Mouse (Mus musculus) hindbrain, postnatal 0 days (tissue): ENCODE results near the gene Bclaf1. TPM values are rescaled to one million over a fixed set of nuclear protein-coding genes. Genes with fewer than 3 reads are reported as not detected.

Source experiments
- ATAC-seq: fragments of 200-750 bp; cut with Nextera tagmentation; 2 replicates; pipeline ENCODE4 v1.8.0; 2017; ENCODE audit warnings: mild to moderate bottlenecking, moderate TSS enrichment, moderate library complexity
- DNase-seq: peaks from one replicate; pipeline ENCODE4 v3.0.0-alpha.2; 2015; ENCODE audit warnings: low spot score
- H3K27ac ChIP-seq: fragments of 300-500 bp; sonication (generic); 2 replicates; pipeline ENCODE4 v1.5.1; 2014; ENCODE audit warnings: mild to moderate bottlenecking
- H3K27me3 ChIP-seq: fragments of 300-500 bp; sonication (generic); 2 replicates; pipeline ENCODE4 v1.6.1; 2014; ENCODE audit warnings: low read length, mixed read lengths; ENCODE audit not compliant: insufficient read depth
- H3K36me3 ChIP-seq: fragments of 300-500 bp; sonication (generic); 2 replicates; pipeline ENCODE4 v1.6.1; 2014; ENCODE audit warnings: low read length, mixed read lengths; ENCODE audit not compliant: insufficient read depth
- H3K4me1 ChIP-seq: fragments of 300-500 bp; sonication (generic); 2 replicates; pipeline ENCODE4 v1.6.1; 2014; ENCODE audit warnings: antibody characterized with exemption, low read length, mixed read lengths; ENCODE audit not compliant: insufficient read depth
- H3K4me2 ChIP-seq: fragments of 300-500 bp; sonication (generic); 2 replicates; pipeline ENCODE4 v1.6.1; 2014; ENCODE audit warnings: low read depth, mild to moderate bottlenecking, low read length, moderate library complexity, mixed read lengths
- H3K4me3 ChIP-seq: fragments of 300-500 bp; sonication (generic); 2 replicates; pipeline ENCODE4 v1.5.1; 2014; ENCODE audit warnings: low read length
- H3K9ac ChIP-seq: fragments of 300-500 bp; sonication (generic); replicated peaks from 2 replicates; pipeline ENCODE4 v1.6.1; 2014; ENCODE audit warnings: mild to moderate bottlenecking, low read length, moderate library complexity, mixed read lengths
- H3K9me3 ChIP-seq: fragments of 300-500 bp; sonication (generic); 2 replicates; pipeline ENCODE4 v1.6.1; 2016; ENCODE audit warnings: low read length, mixed read lengths
- CTCF ChIP-seq: IDR thresholded peaks from 2 replicates; pipeline ENCODE4 v1.5.1; 2016; ENCODE audit warnings: antibody characterized with exemption, control low read depth, low read depth
- WGBS: fragments of 180-500 bp; shearing (Covaris S2); extraction: QIAGEN DNeasy Blood & Tissue Kit; methylation state at CpG from one replicate; pipeline ENCODE4 v1.1.7; 2014; 5-methylcytosine and 5-hydroxymethylcytosine counted together
- polyA plus RNA-seq: library from polyadenylated mRNA; unstranded; fragments of >200 nt; fragmentation: Nextera tagmentation; extraction: Ambion mirVana; gene quantifications from 2 replicates; pipeline ENCODE4 v1.2.1, GENCODE M21; 2015
- total RNA-seq: library from RNA; depleted of rRNA; stranded (reverse); fragments of >200 nt; gene quantifications from 2 replicates; pipeline ENCODE4 v1.2.3, GENCODE M21; 2014; rRNA removed

Gene Bclaf1
- total RNA-seq = 83.4 and 94.5 TPM in 2 replicates
- polyA plus RNA-seq = 94.4 and 96.2 TPM in 2 replicates

DNA sequence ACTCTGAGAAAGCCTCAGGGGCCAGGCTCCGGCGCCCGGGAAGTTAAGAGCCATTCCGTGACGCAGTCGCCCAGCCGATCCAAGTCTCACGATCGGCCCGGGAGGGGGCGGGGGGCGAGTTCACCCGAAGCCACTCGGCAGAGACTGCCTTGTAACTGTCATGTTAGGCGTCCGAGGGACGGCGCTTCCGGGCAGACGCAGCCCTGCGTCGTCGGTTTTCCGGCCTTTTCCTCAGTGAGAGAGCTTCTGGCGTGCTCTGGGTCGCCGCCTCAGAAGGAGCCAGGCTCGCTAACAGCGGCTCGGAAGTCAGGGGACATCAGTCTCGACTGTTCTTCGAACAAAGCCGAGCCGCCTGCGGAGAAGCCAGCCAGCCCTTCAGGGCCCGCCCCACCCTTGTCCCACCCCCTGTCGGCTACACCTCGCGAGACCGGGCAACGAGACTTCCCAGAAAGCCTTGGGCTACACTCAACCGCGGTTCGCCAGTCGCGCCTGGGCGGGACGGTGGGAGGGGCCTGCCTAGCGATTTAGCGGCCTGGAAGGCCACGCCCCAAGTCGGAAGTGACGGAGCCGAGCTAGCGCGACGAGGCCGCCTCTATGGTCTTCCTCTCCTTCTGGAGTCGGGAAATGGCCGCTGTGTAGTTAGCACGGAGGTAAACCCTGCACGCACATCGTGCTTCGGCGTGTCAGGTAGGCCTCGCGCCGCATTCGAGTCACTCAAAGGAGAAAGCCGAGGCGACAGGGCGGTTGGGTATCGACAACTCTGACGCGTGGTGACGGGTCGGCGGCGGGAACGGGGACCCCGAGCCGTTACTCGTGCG, at the start of gene Bclaf1:
Gene Bclaf1 (plus strand): TSS at position 552 of the 818 bp plus-strand sequence.
- peak within 1 kb of the TSS; percentile 85 for H3K4me3 ChIP-seq
- peak within 1 kb of the TSS; percentile 99 for H3K27ac ChIP-seq
- DNase-seq (peak; percentile 100), ATAC-seq (peak; percentile 99)
- H3K36me3 ChIP-seq = no peaks in the 10 kb centered on the region
- H3K4me2 ChIP-seq = peak within 1 kb of the TSS; percentile 73
- H3K9ac ChIP-seq = peak within 1 kb of the TSS; percentile 95
- TF ChIP-seq CTCF = peak; percentile 42; the same call in 1 of the 2 replicates
- no peaks in the 10 kb centered on the region for H3K9me3 ChIP-seq
- no peaks in the 10 kb centered on the region for H3K27me3 ChIP-seq
- peaks cover 5% of the 10 kb centered on the region; the same call in 1 of the 2 replicates for H3K4me1 ChIP-seq
- WGBS = under 1% methylated on average over 84 of the region's 84 CpGs

DNA sequence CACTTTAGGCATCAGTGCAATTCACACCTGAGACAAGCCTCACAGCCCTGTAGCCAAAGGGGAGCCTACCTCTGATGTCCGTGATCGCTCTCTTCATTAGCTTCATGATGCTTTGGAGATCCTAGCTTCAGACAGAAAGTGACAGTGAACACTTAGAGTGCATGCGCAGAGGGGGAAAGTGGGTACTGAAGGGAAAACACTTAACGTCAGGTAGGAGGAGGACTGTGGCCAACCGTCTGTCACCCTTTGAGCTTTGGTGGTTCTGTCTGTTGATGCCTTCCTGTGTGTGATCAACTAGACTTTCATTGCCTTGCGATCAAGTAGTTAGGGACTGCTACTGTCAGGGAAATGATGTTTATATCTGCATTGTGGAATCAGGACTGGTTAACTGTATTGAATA, 49.4 kb upstream of the Bclaf1 start:
- ATAC-seq = no peak
- Histone ChIP-seq H3K4me1 (no peaks in the 10 kb centered on the region), H3K36me3 (no peaks in the 10 kb centered on the region), H3K9me3 (no peaks in the 10 kb centered on the region), H3K27me3 (no peaks in the 10 kb centered on the region), H3K27ac (no peak overlapping the region), H3K4me2 (no peak overlapping the region), H3K9ac (no peak overlapping the region), H3K4me3 (no peak overlapping the region)
- no peak for TF ChIP-seq CTCF
- DNase-seq = no peak
- 93% methylated on average over 6 of the region's 6 CpGs for WGBS

DNA sequence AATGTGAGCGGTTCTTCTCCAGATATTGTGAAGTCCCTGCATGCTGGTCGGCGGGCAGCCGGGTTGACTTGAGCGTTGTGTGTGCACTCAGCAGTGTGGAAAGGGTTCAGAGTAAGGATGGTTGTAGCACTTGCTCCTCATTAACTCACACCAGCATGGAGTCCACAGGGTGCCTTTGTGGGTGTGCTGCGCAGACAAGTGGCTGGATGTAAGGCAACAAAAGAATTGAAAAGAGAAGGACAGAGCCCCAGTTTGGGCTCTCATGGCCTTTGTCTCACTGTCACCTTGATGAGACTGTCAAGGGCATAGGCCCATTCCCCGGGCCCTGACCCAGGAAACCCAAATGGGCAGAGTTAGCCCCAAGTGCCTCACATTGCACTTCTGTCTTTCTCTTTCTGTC, 47.8 kb upstream of the Bclaf1 start:
- Histone ChIP-seq H3K9ac (no peak overlapping the region), H3K27ac (no peak overlapping the region), H3K4me3 (no peak overlapping the region), H3K9me3 (no peaks in the 10 kb centered on the region), H3K36me3 (no peaks in the 10 kb centered on the region), H3K4me1 (no peaks in the 10 kb centered on the region), H3K27me3 (no peaks in the 10 kb centered on the region), H3K4me2 (no peak overlapping the region)
- 70% methylated on average over 7 of the region's 7 CpGs for WGBS
- ATAC-seq (no peak), DNase-seq (no peak)
- no peak for TF ChIP-seq CTCF

DNA sequence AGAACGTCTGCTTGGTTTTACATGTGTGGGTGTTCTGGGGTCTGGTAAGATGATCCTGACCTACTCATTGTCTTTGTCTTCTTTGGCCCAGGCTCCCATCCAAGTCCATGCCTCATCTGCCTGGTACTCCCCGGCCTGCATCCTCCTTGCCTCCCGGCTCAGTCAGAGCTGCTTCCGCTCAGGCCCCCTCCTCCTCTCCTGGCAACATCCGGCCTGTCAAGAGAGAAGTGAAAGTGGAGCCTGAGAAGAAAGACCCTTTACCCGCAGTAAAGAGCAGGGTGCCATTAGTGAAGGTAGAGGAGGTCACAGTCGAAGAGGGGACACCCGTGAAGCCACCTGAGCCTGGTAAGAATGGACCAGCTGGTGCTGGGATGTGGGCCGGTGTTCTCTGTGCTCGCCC, 45.2 kb upstream of the Bclaf1 start:
- H3K36me3 ChIP-seq = no peaks in the 10 kb centered on the region

DNA sequence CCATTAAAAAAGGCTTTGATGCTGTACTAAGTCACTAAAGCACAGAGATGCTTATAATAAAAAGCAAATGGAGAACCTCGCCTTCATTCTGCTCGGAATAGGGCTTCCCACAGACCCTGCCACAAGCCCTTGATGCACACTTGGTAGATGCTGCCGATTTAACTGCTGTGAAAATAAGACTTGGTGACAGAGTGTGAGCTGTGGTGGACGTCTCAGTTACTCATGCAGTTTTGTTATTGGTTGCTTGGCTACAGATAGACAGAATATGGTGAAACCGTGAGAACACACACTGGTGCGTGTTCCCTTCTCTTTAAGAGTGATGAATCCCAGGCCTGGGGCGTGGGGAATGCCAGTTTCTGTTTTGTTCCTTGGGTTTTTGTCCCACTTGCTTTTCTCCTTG, 43.3 kb upstream of the Bclaf1 start:
- WGBS = 47% methylated on average over 7 of the region's 7 CpGs
- no peak overlapping the region for H3K4me3 ChIP-seq
- no peaks in the 10 kb centered on the region for H3K9me3 ChIP-seq
- no peak overlapping the region for H3K27ac ChIP-seq
- TF ChIP-seq CTCF = no peak
- no peaks in the 10 kb centered on the region for H3K27me3 ChIP-seq
- no peaks in the 10 kb centered on the region for H3K36me3 ChIP-seq
- ATAC-seq (0 out of 2 replicates have a peak, but pooled peaks have one; percentile 24), DNase-seq (no peak)
- H3K4me1 ChIP-seq = no peaks in the 10 kb centered on the region
- no peak overlapping the region for H3K9ac ChIP-seq
- no peak overlapping the region for H3K4me2 ChIP-seq

More for the DNA sequence above, 45.2 kb upstream of the Bclaf1 start:
- WGBS = 66% methylated on average over 10 of the region's 10 CpGs
- ATAC-seq (no peak), DNase-seq (no peak)
- Histone ChIP-seq H3K4me2 (no peak overlapping the region), H3K27me3 (no peaks in the 10 kb centered on the region), H3K4me3 (no peak overlapping the region), H3K9ac (no peak overlapping the region), H3K9me3 (no peaks in the 10 kb centered on the region), H3K27ac (no peak overlapping the region), H3K4me1 (no peaks in the 10 kb centered on the region)
- no peak for TF ChIP-seq CTCF

DNA sequence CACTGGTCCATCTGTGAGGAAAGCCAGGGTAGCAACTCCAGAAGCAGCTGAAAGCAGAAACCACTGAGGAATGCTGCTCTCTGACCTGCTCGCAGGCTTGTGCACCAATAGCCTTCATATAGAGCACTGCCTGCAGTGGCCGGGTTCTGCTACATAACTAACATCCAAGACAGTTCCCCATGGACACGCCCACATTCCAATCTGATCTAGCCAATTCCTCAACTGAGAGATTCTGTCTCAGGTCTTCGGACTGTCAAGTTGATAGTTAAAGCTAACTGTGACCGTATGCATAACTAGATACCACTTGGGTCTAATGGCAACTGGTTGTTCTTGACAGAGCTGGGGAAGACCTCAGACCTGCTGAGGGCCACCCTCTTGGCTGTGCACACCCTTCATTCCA, 39.9 kb upstream of the Bclaf1 start:
- Histone ChIP-seq H3K9ac (no peak overlapping the region), H3K36me3 (no peaks in the 10 kb centered on the region), H3K4me1 (no peaks in the 10 kb centered on the region), H3K27me3 (no peaks in the 10 kb centered on the region), H3K4me3 (no peak overlapping the region), H3K4me2 (no peak overlapping the region), H3K9me3 (no peaks in the 10 kb centered on the region), H3K27ac (no peak overlapping the region)
- WGBS = 85% methylated on average over 5 of the region's 5 CpGs
- DNase-seq (no peak), ATAC-seq (no peak)
- TF ChIP-seq CTCF = no peak

DNA sequence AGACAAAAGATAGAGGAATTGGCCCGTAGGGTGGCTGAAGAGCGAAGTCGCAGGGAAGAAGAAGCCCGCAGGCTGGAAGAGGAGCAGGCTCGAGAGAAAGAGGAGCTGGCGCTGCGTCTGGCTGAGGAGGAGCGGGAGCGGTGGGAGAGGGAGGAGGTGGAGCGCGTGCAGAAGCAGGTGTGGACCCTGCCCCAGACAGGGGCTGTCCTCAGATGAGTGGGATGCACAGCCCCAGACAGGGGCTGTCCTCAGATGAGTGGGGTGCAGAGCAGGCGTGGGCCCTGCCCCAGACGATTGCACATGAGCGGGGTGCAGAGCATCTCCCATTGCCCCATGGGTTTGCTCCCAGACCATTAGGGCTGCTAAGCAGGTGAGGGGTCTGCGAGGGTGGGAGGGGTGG, 39.0 kb upstream of the Bclaf1 start:
- TF ChIP-seq CTCF = no peak
- DNase-seq = no peak
- H3K27me3 ChIP-seq = no peaks in the 10 kb centered on the region
- no peaks in the 10 kb centered on the region for H3K9me3 ChIP-seq
- no peak overlapping the region for H3K4me3 ChIP-seq
- no peak overlapping the region for H3K27ac ChIP-seq
- WGBS = 62% methylated on average over 15 of the region's 15 CpGs
- peak; percentile 51; the same call in 1 of the 2 replicates for ATAC-seq
- H3K9ac ChIP-seq = no peak overlapping the region
- 0 out of 2 replicates have a peak overlapping the region, but pooled peaks have one; percentile 0 for H3K4me2 ChIP-seq
- no peaks in the 10 kb centered on the region for H3K4me1 ChIP-seq
- no peaks in the 10 kb centered on the region for H3K36me3 ChIP-seq
